Mouse (Mus musculus): Measurements from ENCODE around the gene Dazap1.

DNA sequence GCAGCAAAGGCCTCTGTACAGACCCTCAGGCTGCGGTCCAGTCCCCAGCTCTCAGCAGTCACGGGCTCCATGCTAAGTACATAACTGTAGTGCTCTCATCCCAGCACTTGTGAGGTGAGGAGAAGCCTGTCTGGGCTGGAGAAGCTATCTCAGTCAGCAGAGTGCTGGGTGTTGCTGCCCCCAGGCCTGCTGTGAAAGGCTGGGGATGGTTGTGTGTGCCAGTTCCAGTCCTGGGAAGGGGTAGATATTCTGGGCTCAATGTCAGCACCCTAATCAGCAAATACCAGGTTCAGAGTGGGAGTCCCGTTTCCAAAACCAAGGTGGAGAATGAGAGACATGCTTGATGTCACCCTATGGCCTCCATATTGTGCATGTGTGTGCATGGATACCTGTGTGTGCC lies 18.7 kb upstream of the Dazap1 start:
- TF ChIP-seq POLR2A (IDR thresholded peaks at IDR 0.05; ENCODE audit: extremely low read depth, insufficient read depth, low read length): no peak
- no peak for TF ChIP-seq CTCF (IDR thresholded peaks at IDR 0.05; ENCODE audit: low read depth, low read length)

Measured in liver, adult 2 months (tissue).